8 mouse cellular contexts compared by ENCODE assay signal in genomic region chr16:31592973-31593683, GRCm38 (mm10).
DNase-seq lines count a peak whose midpoint lies in the region; ATAC-seq and TF ChIP-seq lines count a peak whose summit lies in the region.

No protein-coding gene starts in this region.

- no peak overlapping the region for H3K9ac ChIP-seq in kidney, embryonic 14.5 days (ENCODE audit: low read depth, low read length)
- H3K9ac ChIP-seq in forebrain, embryonic 15.5 days (replicated peaks): 0 out of 2 replicates have a peak overlapping the region, but pooled peaks have one; percentile 21
- H3K9ac ChIP-seq in hindbrain, postnatal 0 days (replicated peaks; ENCODE audit: low read length): no peak overlapping the region
- no peak overlapping the region for H3K9ac ChIP-seq in lung, embryonic 14.5 days
- H3K9ac ChIP-seq in stomach, embryonic 16.5 days (ENCODE audit: low read length): peak overlapping the region; percentile 11; the same call in 1 of the 2 replicates

- peaks cover 17% of the 10 kb centered on the region for H3K4me1 ChIP-seq in kidney, embryonic 14.5 days (ENCODE audit: control insufficient read depth, insufficient read depth, low read length)
- H3K4me1 ChIP-seq in forebrain, embryonic 15.5 days: peaks cover 46% of the 10 kb centered on the region
- H3K4me1 ChIP-seq in hindbrain, postnatal 0 days (ENCODE audit: insufficient read depth, low read length): peaks cover 16% of the 10 kb centered on the region
- peaks cover 11% of the 10 kb centered on the region for H3K4me1 ChIP-seq in lung, embryonic 14.5 days (ENCODE audit: insufficient read depth)
- H3K4me1 ChIP-seq in stomach, embryonic 16.5 days (ENCODE audit: control insufficient read depth, insufficient read depth, low read length): peaks cover 28% of the 10 kb centered on the region

- no peaks in the 10 kb centered on the region for H3K27me3 ChIP-seq in kidney, embryonic 14.5 days (ENCODE audit: control insufficient read depth, insufficient read depth, low read length)
- no peaks in the 10 kb centered on the region for H3K27me3 ChIP-seq in forebrain, embryonic 15.5 days
- no peaks in the 10 kb centered on the region for H3K27me3 ChIP-seq in hindbrain, postnatal 0 days (ENCODE audit: insufficient read depth, low read length)
- no peaks in the 10 kb centered on the region for H3K27me3 ChIP-seq in lung, embryonic 14.5 days (ENCODE audit: insufficient read depth, low read length)
- no peaks in the 10 kb centered on the region for H3K27me3 ChIP-seq in stomach, embryonic 16.5 days (ENCODE audit: control insufficient read depth, insufficient read depth, low read length)

- no peak overlapping the region for H3K4me2 ChIP-seq in kidney, embryonic 14.5 days (replicated peaks; ENCODE audit: low read depth, low read length)
- 0 out of 2 replicates have a peak overlapping the region, but pooled peaks have one; percentile 7 for H3K4me2 ChIP-seq in forebrain, embryonic 15.5 days (replicated peaks)
- no peak overlapping the region for H3K4me2 ChIP-seq in hindbrain, postnatal 0 days (ENCODE audit: low read depth, low read length)
- H3K4me2 ChIP-seq in lung, embryonic 14.5 days: peak overlapping the region; percentile 26
- peak overlapping the region; percentile 34; the same call in 1 of the 2 replicates for H3K4me2 ChIP-seq in stomach, embryonic 16.5 days (ENCODE audit: low read depth, low read length)

- H3K27ac ChIP-seq in kidney, embryonic 14.5 days (ENCODE audit: low read depth, low read length): peak overlapping the region; percentile 81
- H3K27ac ChIP-seq in forebrain, embryonic 15.5 days (replicated peaks): peak overlapping the region; percentile 94
- peak overlapping the region; percentile 61 for H3K27ac ChIP-seq in hindbrain, postnatal 0 days
- H3K27ac ChIP-seq in lung, embryonic 14.5 days (ENCODE audit: low read depth): peak overlapping the region; percentile 93
- peak overlapping the region; percentile 92 for H3K27ac ChIP-seq in stomach, embryonic 16.5 days (ENCODE audit: low read length)

- ATAC-seq in kidney, embryonic 14.5 days (ENCODE audit: low FRiP score, low TSS enrichment): no peak
- ATAC-seq in forebrain, embryonic 15.5 days (replicated peaks): peak; percentile 18; the same call in 1 of the 2 replicates
- ATAC-seq in hindbrain, postnatal 0 days: peak; percentile 46
- no peak for ATAC-seq in lung, embryonic 14.5 days (ENCODE audit: insufficient read depth)
- ATAC-seq in stomach, embryonic 16.5 days (ENCODE audit: insufficient read depth, low FRiP score): peak; percentile 68

- H3K4me3 ChIP-seq in kidney, embryonic 14.5 days (ENCODE audit: low read length): no peak overlapping the region
- no peak overlapping the region for H3K4me3 ChIP-seq in forebrain, embryonic 15.5 days
- H3K4me3 ChIP-seq in hindbrain, postnatal 0 days (ENCODE audit: low read length): no peak overlapping the region
- H3K4me3 ChIP-seq in lung, embryonic 14.5 days (ENCODE audit: low read depth, low read length): no peak overlapping the region; the same call in 1 of the 2 replicates
- no peak overlapping the region for H3K4me3 ChIP-seq in stomach, embryonic 16.5 days (replicated peaks; ENCODE audit: low read length)

- no peak for DNase-seq in kidney, adult 9 months
- peak; percentile 67 for DNase-seq in adrenal gland, adult 8-10 months
- peak; percentile 24 for DNase-seq in hindbrain, postnatal 0 days (ENCODE audit: low spot score)
- peak; percentile 62 for DNase-seq in lung, embryonic 14.5 days
- no peak for DNase-seq in urinary bladder, postnatal 4 days (ENCODE audit: low spot score in 2 of 2)

- H3K9me3 ChIP-seq in kidney, embryonic 14.5 days (ENCODE audit: control insufficient read depth, low read length): no peaks in the 10 kb centered on the region
- H3K9me3 ChIP-seq in forebrain, embryonic 15.5 days: no peaks in the 10 kb centered on the region
- H3K9me3 ChIP-seq in hindbrain, postnatal 0 days (ENCODE audit: low read length): no peaks in the 10 kb centered on the region
- H3K9me3 ChIP-seq in lung, embryonic 14.5 days (ENCODE audit: low read depth, low read length): no peaks in the 10 kb centered on the region
- no peaks in the 10 kb centered on the region for H3K9me3 ChIP-seq in stomach, embryonic 16.5 days (replicated peaks; ENCODE audit: control insufficient read depth, low read length)

- WGBS in kidney, embryonic 14.5 days: 38% methylated on average over 9 of the region's 9 CpGs
- WGBS in forebrain, embryonic 15.5 days: 13% methylated on average over 9 of the region's 9 CpGs
- WGBS in hindbrain, postnatal 0 days: 23% methylated on average over 9 of the region's 9 CpGs
- WGBS in lung, embryonic 14.5 days: 44% methylated on average over 9 of the region's 9 CpGs
- 30% methylated on average over 9 of the region's 9 CpGs for WGBS in stomach, embryonic 16.5 days

- H3K36me3 ChIP-seq in kidney, embryonic 14.5 days (ENCODE audit: control insufficient read depth, insufficient read depth, low read length): no peaks in the 10 kb centered on the region
- H3K36me3 ChIP-seq in forebrain, embryonic 15.5 days: no peaks in the 10 kb centered on the region
- H3K36me3 ChIP-seq in hindbrain, postnatal 0 days (ENCODE audit: insufficient read depth, low read length): no peaks in the 10 kb centered on the region
- H3K36me3 ChIP-seq in lung, embryonic 14.5 days (ENCODE audit: insufficient read depth): no peaks in the 10 kb centered on the region
- no peaks in the 10 kb centered on the region for H3K36me3 ChIP-seq in stomach, embryonic 16.5 days (ENCODE audit: control insufficient read depth, insufficient read depth, low read length)

- no peak for TF ChIP-seq CTCF in hindbrain, postnatal 0 days (IDR thresholded peaks at IDR 0.05; ENCODE audit: low read depth)
- no peak for TF ChIP-seq CTCF in lung, embryonic 14.5 days (IDR thresholded peaks at IDR 0.05; ENCODE audit: low read depth)

Comparison
In these comparisons a context has a peak if more than half of its experiments do, and no peak if none do; other contexts are left out.
1. ATAC-seq: peak in forebrain, embryonic 15.5 days (single experiment), hindbrain, postnatal 0 days (single experiment) and stomach, embryonic 16.5 days (single experiment); none in kidney, embryonic 14.5 days (single experiment) and lung, embryonic 14.5 days (single experiment).
2. H3K4me2 ChIP-seq: peak in forebrain, embryonic 15.5 days (single experiment), lung, embryonic 14.5 days (single experiment) and stomach, embryonic 16.5 days (single experiment); none in kidney, embryonic 14.5 days (single experiment) and hindbrain, postnatal 0 days (single experiment).
3. H3K9ac ChIP-seq: peak in forebrain, embryonic 15.5 days (single experiment) and stomach, embryonic 16.5 days (single experiment); none in kidney, embryonic 14.5 days (single experiment), hindbrain, postnatal 0 days (single experiment) and lung, embryonic 14.5 days (single experiment).
4. DNase-seq: peak in adrenal gland, adult 8-10 months (single experiment), hindbrain, postnatal 0 days (single experiment) and lung, embryonic 14.5 days (single experiment); none in kidney, adult 9 months (single experiment) and urinary bladder, postnatal 4 days (0 of 2).
5. Peak in every context shown above with its lines, with median percentiles within 50 percentile points of each other: H3K27ac ChIP-seq.